Mouse (Mus musculus) G1E (cell line): ENCODE results near the gene Gm11096.

Experiments used
- CTCF ChIP-seq: IDR thresholded peaks from 2 replicates; pipeline ENCODE4 v1.5.1; 2012; ENCODE audit warnings: low read depth, low read length, inconsistent platforms, mixed read lengths
- GATA1 ChIP-seq: IDR thresholded peaks from 2 replicates; pipeline ENCODE4 v1.6.1; 2012; ENCODE audit warnings: borderline replicate concordance, low read length, inconsistent platforms, mixed read lengths

GRCm38 (mm10) chr17:81419802-81420459, 21.6 kb upstream of the Gm11096 start:
- TF ChIP-seq CTCF = no peak
- no peak for TF ChIP-seq GATA1
